Mouse (Mus musculus): Measurements from ENCODE around the gene Fignl1.

Fignl1 gene

GRCm38 (mm10) chr11:11808820-11809403, at the start of gene Fignl1:
Gene Fignl1 (minus strand): TSS chr11:11808962.
- peak; percentile 96 to 98 for DNase-seq

- no peak for DNase-seq
Measured at GRCm38 (mm10) chr11:11856959-11857358, 48.2 kb upstream of the Fignl1 start.

- no peak for DNase-seq
Measured at GRCm38 (mm10) chr11:11855685-11856131, 46.9 kb upstream of the Fignl1 start.

- no peak for DNase-seq
Measured at GRCm38 (mm10) chr11:11855061-11855672, 46.4 kb upstream of the Fignl1 start.

GRCm38 (mm10) chr11:11853731-11854461, 45.1 kb upstream of the Fignl1 start:
- no peak for DNase-seq

- DNase-seq: no peak
Measured at GRCm38 (mm10) chr11:11851957-11852505, 43.3 kb upstream of the Fignl1 start.

GRCm38 (mm10) chr11:11850476-11851267, 41.9 kb upstream of the Fignl1 start:
- no peak for DNase-seq

GRCm38 (mm10) chr11:11849513-11850311, 41.0 kb upstream of the Fignl1 start:
- no peak for DNase-seq

- no peak for DNase-seq
Measured at GRCm38 (mm10) chr11:11848467-11848866, 39.7 kb upstream of the Fignl1 start.

- no peak for DNase-seq
Measured at GRCm38 (mm10) chr11:11845044-11845443, 36.3 kb upstream of the Fignl1 start.

GRCm38 (mm10) chr11:11844367-11844971, 35.7 kb upstream of the Fignl1 start:
- DNase-seq: no peak

GRCm38 (mm10) chr11:11841590-11841989, 32.8 kb upstream of the Fignl1 start:
- DNase-seq: no peak

- no peak for DNase-seq
Measured at GRCm38 (mm10) chr11:11840746-11841145, 32.0 kb upstream of the Fignl1 start.

GRCm38 (mm10) chr11:11839874-11840273, 31.1 kb upstream of the Fignl1 start:
- no peak for DNase-seq

GRCm38 (mm10) chr11:11837384-11837783, 28.6 kb upstream of the Fignl1 start:
- no peak for DNase-seq

- peak in 1 of 2 experiments; percentile 15 for DNase-seq
Measured at GRCm38 (mm10) chr11:11836713-11837370, 28.1 kb upstream of the Fignl1 start.

- peak in 1 of 2 experiments; percentile 2 for DNase-seq
Measured at GRCm38 (mm10) chr11:11836262-11836661, 27.5 kb upstream of the Fignl1 start.

GRCm38 (mm10) chr11:11835791-11836190, 27.0 kb upstream of the Fignl1 start:
- no peak for DNase-seq

- no peak for DNase-seq
Measured at GRCm38 (mm10) chr11:11835361-11835760, 26.6 kb upstream of the Fignl1 start.

GRCm38 (mm10) chr11:11833100-11833499, 24.3 kb upstream of the Fignl1 start:
- no peak for DNase-seq

- DNase-seq: no peak
Measured at GRCm38 (mm10) chr11:11832755-11833084, 24.0 kb upstream of the Fignl1 start.
